Mouse (Mus musculus): ENCODE measurements around the gene Arhgap45. TPM values are rescaled to one million over a fixed set of nuclear protein-coding genes. Genes with fewer than 3 reads are reported as not detected.

The Arhgap45 gene
- polyA plus RNA-seq, 1 experiment = 375 TPM

GRCm38 (mm10) chr10:80027681-80028520 lies 11.4 kb downstream of the Arhgap45 start:
- Histone ChIP-seq H3K4me3 (replicated peaks) (peak overlapping the region; percentile 79), H3K9me3 (no peaks in the 10 kb centered on the region), H3K36me3 (replicated peaks; ENCODE audit: low read length) (peaks cover 99% of the 10 kb centered on the region), H3K27me3 (replicated peaks) (no peaks in the 10 kb centered on the region), H3K4me1 (peaks cover 99% of the 10 kb centered on the region)
- TF ChIP-seq FLI1 (IDR thresholded peaks at IDR 0.05; ENCODE audit: low read length) (no peak), GATA1 (IDR thresholded peaks at IDR 0.05; ENCODE audit: borderline replicate concordance, low read length) (no peak)

- Histone ChIP-seq H3K27me3 (replicated peaks) (no peaks in the 10 kb centered on the region), H3K4me1 (peaks cover 99% of the 10 kb centered on the region), H3K36me3 (replicated peaks; ENCODE audit: low read length) (peaks cover 99% of the 10 kb centered on the region), H3K4me3 (replicated peaks) (peak overlapping the region; percentile 76), H3K9me3 (no peaks in the 10 kb centered on the region)
- no peak for TF ChIP-seq FLI1 (IDR thresholded peaks at IDR 0.05; ENCODE audit: low read length)
- TF ChIP-seq GATA1 (IDR thresholded peaks at IDR 0.05; ENCODE audit: borderline replicate concordance, low read length) = no peak
Measured at GRCm38 (mm10) chr10:80028521-80028846, 12.0 kb downstream of the Arhgap45 start.

- H3K27me3 ChIP-seq (replicated peaks) = no peaks in the 10 kb centered on the region
- H3K4me1 ChIP-seq = peaks cover 99% of the 10 kb centered on the region
- TF ChIP-seq FLI1 (IDR thresholded peaks at IDR 0.05; ENCODE audit: low read length) (no peak), GATA1 (IDR thresholded peaks at IDR 0.05; ENCODE audit: borderline replicate concordance, low read length) (no peak)
- no peaks in the 10 kb centered on the region for H3K9me3 ChIP-seq
- peak overlapping the region; percentile 83 for H3K4me3 ChIP-seq (replicated peaks)
- H3K36me3 ChIP-seq (replicated peaks; ENCODE audit: low read length) = peaks cover 99% of the 10 kb centered on the region
Measured at GRCm38 (mm10) chr10:80030191-80030590, 13.7 kb downstream of the Arhgap45 start.

GRCm38 (mm10) chr10:80030736-80031135 lies 14.3 kb downstream of the Arhgap45 start:
- no peaks in the 10 kb centered on the region for H3K27me3 ChIP-seq (replicated peaks)
- TF ChIP-seq FLI1 (IDR thresholded peaks at IDR 0.05; ENCODE audit: low read length) (no peak), GATA1 (IDR thresholded peaks at IDR 0.05; ENCODE audit: borderline replicate concordance, low read length) (no peak)
- peaks cover 99% of the 10 kb centered on the region for H3K4me1 ChIP-seq
- H3K9me3 ChIP-seq = no peaks in the 10 kb centered on the region
- peaks cover 99% of the 10 kb centered on the region for H3K36me3 ChIP-seq (replicated peaks; ENCODE audit: low read length)
- H3K4me3 ChIP-seq (replicated peaks) = peak overlapping the region; percentile 83

- peaks cover 99% of the 10 kb centered on the region for H3K4me1 ChIP-seq
- TF ChIP-seq FLI1 (IDR thresholded peaks at IDR 0.05; ENCODE audit: low read length) = peak; percentile 88
- peak; percentile 92 for TF ChIP-seq GATA1 (IDR thresholded peaks at IDR 0.05; ENCODE audit: borderline replicate concordance, low read length)
Measured at GRCm38 (mm10) chr10:80032799-80033480, 16.5 kb downstream of the Arhgap45 start.

GRCm38 (mm10) chr10:80033511-80034391 lies 17.3 kb downstream of the Arhgap45 start:
- Histone ChIP-seq H3K9me3 (no peaks in the 10 kb centered on the region), H3K36me3 (replicated peaks; ENCODE audit: low read length) (peaks cover 99% of the 10 kb centered on the region), H3K4me3 (replicated peaks) (peak overlapping the region; percentile 83), H3K4me1 (peaks cover 99% of the 10 kb centered on the region), H3K27me3 (replicated peaks) (no peaks in the 10 kb centered on the region)
- TF ChIP-seq GATA1 (IDR thresholded peaks at IDR 0.05; ENCODE audit: borderline replicate concordance, low read length) = no peak
- no peak for TF ChIP-seq FLI1 (IDR thresholded peaks at IDR 0.05; ENCODE audit: low read length)

More at GRCm38 (mm10) chr10:80032799-80033480, 16.5 kb downstream of the Arhgap45 start:
- Histone ChIP-seq H3K9me3 (no peaks in the 10 kb centered on the region), H3K36me3 (replicated peaks; ENCODE audit: low read length) (peaks cover 99% of the 10 kb centered on the region), H3K4me3 (replicated peaks) (peak overlapping the region; percentile 83), H3K27me3 (replicated peaks) (no peaks in the 10 kb centered on the region)

- Histone ChIP-seq H3K36me3 (replicated peaks; ENCODE audit: low read length) (peaks cover 86% of the 10 kb centered on the region), H3K27me3 (replicated peaks) (no peaks in the 10 kb centered on the region), H3K4me1 (peaks cover 91% of the 10 kb centered on the region), H3K4me3 (replicated peaks) (peak overlapping the region; percentile 75), H3K9me3 (no peaks in the 10 kb centered on the region)
- TF ChIP-seq FLI1 (IDR thresholded peaks at IDR 0.05; ENCODE audit: low read length) (no peak), GATA1 (IDR thresholded peaks at IDR 0.05; ENCODE audit: borderline replicate concordance, low read length) (no peak)
Measured at GRCm38 (mm10) chr10:80035148-80035547, 18.7 kb downstream of the Arhgap45 start.

GRCm38 (mm10) chr10:80035686-80036085 lies 19.2 kb downstream of the Arhgap45 start:
- Histone ChIP-seq H3K4me3 (replicated peaks) (peak overlapping the region; percentile 75), H3K36me3 (replicated peaks; ENCODE audit: low read length) (peaks cover 81% of the 10 kb centered on the region), H3K4me1 (peaks cover 90% of the 10 kb centered on the region), H3K27me3 (replicated peaks) (no peaks in the 10 kb centered on the region), H3K9me3 (no peaks in the 10 kb centered on the region)
- TF ChIP-seq GATA1 (IDR thresholded peaks at IDR 0.05; ENCODE audit: borderline replicate concordance, low read length) (no peak), FLI1 (IDR thresholded peaks at IDR 0.05; ENCODE audit: low read length) (no peak)

GRCm38 (mm10) chr10:80036832-80037231 lies 20.4 kb downstream of the Arhgap45 start:
- H3K4me1 ChIP-seq = peaks cover 86% of the 10 kb centered on the region
- no peaks in the 10 kb centered on the region for H3K9me3 ChIP-seq
- peaks cover 71% of the 10 kb centered on the region for H3K36me3 ChIP-seq (replicated peaks; ENCODE audit: low read length)
- peak overlapping the region; percentile 64 for H3K4me3 ChIP-seq (replicated peaks)
- no peaks in the 10 kb centered on the region for H3K27me3 ChIP-seq (replicated peaks)
- no peak for TF ChIP-seq FLI1 (IDR thresholded peaks at IDR 0.05; ENCODE audit: low read length)

Data from megakaryocyte, embryonic 14.5 days (primary cell).